Mouse (Mus musculus) liver, embryonic 15.5 days (tissue): Measurements from ENCODE around the gene Fndc3b. TPM values are rescaled to one million over a fixed set of nuclear protein-coding genes. Genes with fewer than 3 reads are reported as not detected.

Experiments used
- microRNA-seq: library from miRNA; unstranded; fragments of <30 nt; microRNA quantifications from one replicate; pipeline ENCODE4, GENCODE M21; 2016
- polyA plus RNA-seq: library from polyadenylated mRNA; unstranded; fragments of >200 nt; fragmentation: Nextera tagmentation; extraction: Ambion mirVana; gene quantifications from 2 replicates; pipeline ENCODE4 v1.2.1, GENCODE M21; 2015

Gene Fndc3b
- polyA plus RNA-seq, 1 experiment from 2014 or later: 8.5 TPM

Small RNA genes within 50 kb of the gene (microRNA-seq; reads per million reads assigned to microRNA genes)
- not detected for gene Mir3092

Other genes with a start within 250 kb of the Fndc3b start
- gene Tmem212, start 185.1 kb upstream of the Fndc3b start, polyA plus RNA-seq: not detected in 2 replicates
- gene Pld1, start 227.4 kb upstream of the Fndc3b start, polyA plus RNA-seq: 4.7 and 5.6 TPM in 2 replicates